19 mouse cellular contexts compared by ENCODE assay signal in the genomic region with DNA sequence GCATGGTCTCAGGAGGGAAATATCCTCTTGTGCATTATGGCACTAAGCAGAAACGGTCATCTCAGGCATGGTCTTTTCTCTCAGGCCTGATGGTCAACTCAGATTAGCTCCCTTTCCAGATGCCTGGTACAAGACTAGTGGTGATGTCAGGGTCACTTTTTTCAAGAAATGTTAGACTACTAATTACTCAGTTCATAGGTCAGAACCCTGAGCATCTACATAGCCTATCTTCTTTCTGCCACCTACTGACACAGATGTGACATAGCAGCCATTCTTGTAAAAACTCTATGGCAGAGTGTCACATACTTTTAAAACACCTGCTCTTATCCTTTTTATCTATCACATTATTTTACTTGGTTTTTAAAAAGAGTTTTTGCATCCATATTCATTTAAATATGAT.
DNase-seq lines count a peak whose midpoint lies in the region; ATAC-seq and TF ChIP-seq lines count a peak whose summit lies in the region.
"Had no signal": no experiment of that assay in that cellular context is flagged by ENCODE, and none has a peak within 500 bp of the region (broad histone marks: within the 10 kb centered on the region; RNA-seq: fewer than 3 reads in every experiment).

No protein-coding gene starts in this region.

- no peaks in the 10 kb centered on the region for H3K9me3 ChIP-seq in kidney, embryonic 16.5 days (ENCODE audit: low read length)
- H3K9me3 ChIP-seq: limb, embryonic 10.5 days; liver, embryonic 13.5 days; midbrain, embryonic 10.5 days had no signal

- no peak overlapping the region for H3K4me2 ChIP-seq in kidney, embryonic 16.5 days (replicated peaks; ENCODE audit: low read depth, low read length)
- H3K4me2 ChIP-seq: heart, embryonic 11.5 days; liver, embryonic 13.5 days had no signal

- DNase-seq in kidney, adult 2 months, result peak; percentile 3
- peak; percentile 11 for DNase-seq in retina, embryonic 14.5 days (ENCODE audit: low spot score)
- DNase-seq in retina, postnatal 1 day, result no peak
- peak; percentile 10 for DNase-seq in R1 (ENCODE audit: low read depth, low spot score)
- DNase-seq in adrenal gland, postnatal 14 days, result no peak
- no peak for DNase-seq in spleen, postnatal 14 days (ENCODE audit: low spot score in 2 of 2)
- DNase-seq: adrenal gland, postnatal 10 days; cerebellum, adult 8-10 months; gastrocnemius, postnatal 36 days; heart, postnatal 36 days; kidney, postnatal 25 days; liver, embryonic 13.5 days; lung, postnatal 10 days; right cerebral cortex, postnatal 14 days had no signal

- 53% methylated on average over 1 of the region's 1 CpGs for WGBS in kidney, adult 2 months
- WGBS in kidney, embryonic 16.5 days, result 69% methylated on average over 1 of the region's 1 CpGs

- H3K4me1 ChIP-seq in kidney, adult 2 months (ENCODE audit: control insufficient read depth, insufficient read depth, low read length), result no peaks in the 10 kb centered on the region
- H3K4me1 ChIP-seq in kidney, embryonic 16.5 days (ENCODE audit: insufficient read depth, low read length), result no peaks in the 10 kb centered on the region
- H3K4me1 ChIP-seq: limb, embryonic 10.5 days; liver, embryonic 13.5 days; midbrain, embryonic 10.5 days had no signal

- no peaks in the 10 kb centered on the region for H3K36me3 ChIP-seq in kidney, adult 2 months (ENCODE audit: control insufficient read depth, insufficient read depth, low read length)
- no peaks in the 10 kb centered on the region for H3K36me3 ChIP-seq in kidney, embryonic 16.5 days (ENCODE audit: insufficient read depth, low read length)
- H3K36me3 ChIP-seq: limb, embryonic 10.5 days; liver, embryonic 13.5 days; midbrain, embryonic 10.5 days had no signal

- H3K4me3 ChIP-seq in kidney, adult 2 months (ENCODE audit: insufficient read depth, low read depth, low read length), result no peak overlapping the region
- no peak overlapping the region for H3K4me3 ChIP-seq in kidney, embryonic 16.5 days (ENCODE audit: low read length)
- H3K4me3 ChIP-seq: erythroblast, embryonic 14.5 days; limb, embryonic 10.5 days; liver, embryonic 13.5 days; midbrain, embryonic 10.5 days had no signal

- no peaks in the 10 kb centered on the region for H3K27me3 ChIP-seq in kidney, adult 2 months (replicated peaks; ENCODE audit: control insufficient read depth, insufficient read depth, low read length)
- no peaks in the 10 kb centered on the region for H3K27me3 ChIP-seq in kidney, embryonic 16.5 days (ENCODE audit: insufficient read depth, low read length)
- H3K27me3 ChIP-seq: liver, embryonic 13.5 days had no signal

- no peak for TF ChIP-seq POLR2A in kidney, adult 2 months (IDR thresholded peaks at IDR 0.05; ENCODE audit: low read depth, low read length)

- H3K27ac ChIP-seq in kidney, adult 2 months (ENCODE audit: insufficient read depth, low read depth, low read length), result no peak overlapping the region
- no peak overlapping the region for H3K27ac ChIP-seq in kidney, embryonic 16.5 days (ENCODE audit: low read length)
- H3K27ac ChIP-seq: limb, embryonic 10.5 days; liver, embryonic 13.5 days; midbrain, embryonic 10.5 days had no signal

- ATAC-seq in kidney, embryonic 16.5 days (ENCODE audit: low FRiP score, low TSS enrichment), result no peak

- no peak for TF ChIP-seq CTCF in kidney, adult 2 months (conservative IDR thresholded peaks at IDR 0.05; ENCODE audit: insufficient read depth, insufficient read length, low read depth, low read length)

- no peak overlapping the region for H3K9ac ChIP-seq in kidney, embryonic 16.5 days (replicated peaks; ENCODE audit: low read length)
- H3K9ac ChIP-seq: liver, embryonic 13.5 days had no signal

Comparison
In these comparisons a context has a peak if more than half of its experiments do, and no peak if none do; other contexts are left out.
1. DNase-seq: peak in kidney, adult 2 months (single experiment), retina, embryonic 14.5 days (single experiment) and R1 (single experiment); none in retina, postnatal 1 day (single experiment), adrenal gland, postnatal 14 days (single experiment) and spleen, postnatal 14 days (0 of 2).